Mouse (Mus musculus) right cerebral cortex, adult 2 months (tissue): Measurements from ENCODE around the gene Hoxd4.

Source experiments
- DNase-seq, 2 experiments: peaks; one replicate each; pipeline ENCODE4 v3.0.0; 2021 to 2022; ENCODE audit warnings: low spot score in 2 of 2

Hoxd4 gene

DNA sequence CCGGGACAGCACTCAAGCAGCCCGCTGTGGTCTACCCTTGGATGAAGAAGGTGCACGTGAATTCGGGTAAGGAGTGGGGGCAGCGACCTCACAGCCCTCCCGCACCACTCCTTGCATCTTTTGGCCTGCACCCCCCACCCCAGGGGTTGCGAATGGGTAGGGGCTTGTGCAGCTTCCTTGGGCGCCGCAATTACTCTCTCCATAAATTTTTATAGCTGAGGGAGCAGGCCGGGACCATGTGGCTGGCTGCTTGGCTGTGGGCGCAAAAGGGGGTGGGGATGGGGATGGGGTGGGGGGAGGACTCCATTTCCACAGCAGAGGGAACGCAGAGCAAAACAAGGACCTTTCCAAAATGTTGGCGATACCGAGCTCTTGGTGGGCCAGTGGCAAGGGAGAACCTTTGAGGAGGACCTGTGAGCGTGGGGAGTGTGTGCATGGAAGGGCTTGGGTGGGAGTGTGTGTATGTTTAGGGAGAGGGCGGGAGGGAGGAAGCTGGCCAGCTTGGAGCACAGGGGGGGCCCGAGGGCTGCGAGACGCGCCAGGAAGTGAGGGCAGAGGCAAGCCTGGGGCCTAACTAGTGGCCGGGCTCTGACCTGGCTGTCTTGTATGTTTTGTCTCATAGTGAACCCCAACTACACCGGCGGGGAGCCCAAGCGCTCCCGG, 16.0 kb downstream of the Hoxd4 start:
- no peak for DNase-seq

DNA sequence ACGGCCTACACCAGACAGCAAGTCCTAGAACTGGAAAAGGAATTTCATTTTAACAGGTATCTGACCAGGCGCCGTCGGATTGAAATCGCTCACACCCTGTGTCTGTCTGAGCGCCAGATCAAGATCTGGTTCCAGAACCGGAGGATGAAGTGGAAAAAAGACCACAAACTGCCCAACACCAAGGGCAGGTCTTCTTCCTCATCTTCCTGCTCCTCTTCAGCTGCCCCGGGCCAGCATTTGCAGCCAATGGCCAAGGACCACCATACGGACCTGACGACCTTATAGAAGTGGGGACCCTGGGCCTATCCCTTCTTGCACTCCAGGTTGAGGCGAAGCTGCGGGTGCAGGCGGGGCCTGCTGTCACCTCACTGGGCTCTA, 16.6 kb downstream of the Hoxd4 start:
- DNase-seq = no peak

DNA sequence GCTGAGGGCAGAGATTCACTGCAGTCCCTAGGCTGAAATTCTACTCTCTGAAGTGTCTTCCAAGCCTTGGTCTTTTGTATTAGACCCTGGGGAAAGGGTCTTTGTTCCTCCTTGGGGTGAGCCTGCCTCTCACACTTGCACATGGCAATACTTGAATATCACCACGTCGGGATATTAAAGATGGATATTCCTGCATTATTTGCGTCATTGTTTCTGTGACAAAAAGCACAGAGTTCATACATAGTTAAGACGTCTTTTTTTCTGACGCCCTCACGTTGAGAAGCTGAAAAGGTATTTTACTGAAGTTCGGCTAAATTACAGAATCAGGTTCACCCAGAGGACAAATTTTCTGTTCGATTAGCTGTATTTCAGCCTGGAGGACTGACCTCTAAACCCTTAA, 18.6 kb downstream of the Hoxd4 start:
- no peak for DNase-seq

DNA sequence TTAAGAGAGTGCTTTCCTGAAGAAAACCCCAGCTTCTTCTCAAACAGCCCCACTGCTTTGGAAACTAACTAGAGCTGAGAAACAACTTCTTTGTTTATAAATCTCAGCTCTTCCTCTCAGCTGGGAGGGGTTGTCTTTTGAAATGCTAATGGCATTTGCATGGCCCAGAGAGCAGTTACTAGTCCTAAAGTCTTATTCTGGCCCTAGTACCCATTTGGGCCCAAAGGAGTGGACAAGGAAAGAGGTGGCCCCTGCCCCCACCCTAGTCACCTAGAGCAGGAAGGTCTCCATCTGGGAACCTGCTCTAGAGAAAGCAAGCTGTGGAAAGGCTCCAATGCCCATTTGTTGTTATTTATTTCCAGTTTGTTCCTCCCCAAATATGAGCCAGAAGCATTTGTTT, 19.3 kb downstream of the Hoxd4 start:
- DNase-seq = no peak

DNA sequence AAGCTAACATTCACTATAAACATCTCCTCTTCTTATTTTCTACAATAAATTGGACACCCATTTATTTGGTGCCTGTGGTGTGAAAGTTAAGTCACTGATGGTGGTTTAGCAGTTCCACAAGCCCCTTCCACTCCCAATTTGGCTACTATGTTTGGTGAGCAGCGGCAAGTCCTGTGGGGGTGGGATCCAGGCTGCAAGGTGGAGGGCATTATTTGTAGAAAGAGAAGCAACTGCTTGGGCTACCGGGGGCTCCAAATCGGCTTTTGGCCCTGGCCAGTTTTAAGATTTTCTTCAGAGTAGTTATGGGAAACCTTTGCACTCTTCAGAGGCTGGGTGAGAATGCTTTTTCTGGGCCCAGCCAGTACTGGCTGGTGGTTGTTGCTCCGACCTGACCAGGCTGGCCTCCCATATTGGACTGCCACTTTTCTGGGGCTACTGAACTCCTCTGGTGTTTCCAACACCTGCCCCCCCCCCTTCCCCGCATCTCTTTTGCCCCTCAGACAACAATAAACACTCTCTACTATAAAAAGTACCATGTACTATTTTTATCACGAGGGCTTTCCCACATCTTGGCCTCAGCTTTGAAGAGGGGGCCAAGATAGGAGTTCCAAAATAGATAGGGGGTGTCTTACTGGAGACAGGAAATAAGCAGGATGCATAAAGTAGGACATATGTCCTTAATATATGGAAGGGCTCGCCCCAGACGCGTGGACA, 20.2 kb downstream of the Hoxd4 start:
- no peak for DNase-seq

DNA sequence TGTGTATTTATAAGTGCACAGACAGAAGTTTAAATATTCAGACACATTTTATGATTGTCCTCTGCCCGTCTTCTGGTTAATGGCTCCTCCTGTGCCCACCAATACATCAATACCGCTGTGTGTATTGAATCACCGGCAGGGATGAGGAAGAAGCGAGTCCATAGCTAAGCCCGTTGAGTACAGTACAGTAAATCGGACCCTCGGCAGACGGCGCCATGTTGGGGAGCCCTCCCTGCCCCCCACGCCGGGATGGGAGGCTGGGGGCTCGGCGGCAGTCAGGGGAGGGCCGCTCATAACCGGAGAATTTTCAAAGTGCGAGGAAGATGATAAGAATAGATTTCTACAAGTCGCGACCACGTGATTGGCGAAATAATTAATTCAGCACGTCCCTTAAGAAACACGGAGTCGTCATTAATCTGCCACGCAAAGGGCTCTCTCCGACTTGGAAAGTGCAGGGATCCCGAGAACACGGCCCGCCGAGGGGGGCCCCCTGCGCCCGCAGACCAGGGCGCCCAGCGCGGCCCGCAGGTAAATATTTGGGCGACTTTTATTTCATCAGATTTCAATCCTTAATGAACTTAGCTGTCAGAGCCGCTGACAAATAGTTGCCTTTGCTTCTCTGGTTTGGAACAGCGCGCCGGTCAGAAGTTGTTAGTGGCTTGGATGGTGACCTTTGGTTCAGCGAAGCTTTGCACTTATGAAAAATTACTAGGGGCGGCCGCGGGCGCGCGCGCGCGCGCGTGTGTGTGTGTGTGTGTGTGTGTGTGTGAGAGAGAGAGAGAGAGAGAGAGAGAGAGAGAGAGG, 21.0 kb downstream of the Hoxd4 start:
- DNase-seq = no peak

DNA sequence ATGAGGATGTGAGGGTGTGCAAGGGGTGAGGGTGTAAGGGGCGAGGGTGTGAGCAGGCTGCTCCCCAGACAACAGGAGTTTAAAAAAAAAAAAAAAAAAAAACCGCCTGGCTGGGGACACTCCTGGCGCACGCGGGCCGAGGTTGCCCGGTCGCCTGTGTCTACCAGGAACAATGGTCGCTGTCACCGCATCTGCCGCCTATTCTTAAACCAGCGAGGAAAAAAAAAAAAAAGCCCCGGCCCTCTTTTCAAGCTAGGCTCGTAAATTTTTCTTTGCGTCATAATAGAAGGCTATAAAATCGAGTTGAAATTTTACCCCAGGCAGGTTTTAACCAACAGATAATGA, 21.6 kb downstream of the Hoxd4 start:
- DNase-seq = no peak

DNA sequence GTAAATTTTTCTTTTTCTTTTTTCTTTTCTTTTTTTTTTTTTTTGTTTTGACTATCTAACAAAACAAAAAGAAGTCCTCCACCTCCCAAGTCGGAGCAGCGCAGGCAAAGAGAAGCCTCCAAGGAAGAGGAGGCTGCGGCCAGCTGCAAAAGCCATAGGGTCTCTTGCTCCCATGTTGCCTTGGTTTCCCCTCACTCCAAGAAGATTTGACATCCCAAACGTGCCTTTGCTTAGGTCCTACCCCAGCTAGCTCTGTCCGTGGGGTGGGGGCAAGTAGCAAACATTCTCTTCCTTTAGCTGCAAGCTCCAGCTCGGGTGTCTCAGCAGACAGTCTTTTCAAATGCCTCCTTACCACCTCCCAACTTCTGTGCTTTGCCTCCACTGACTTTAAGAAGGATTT, 22.0 kb downstream of the Hoxd4 start:
- DNase-seq = no peak

DNA sequence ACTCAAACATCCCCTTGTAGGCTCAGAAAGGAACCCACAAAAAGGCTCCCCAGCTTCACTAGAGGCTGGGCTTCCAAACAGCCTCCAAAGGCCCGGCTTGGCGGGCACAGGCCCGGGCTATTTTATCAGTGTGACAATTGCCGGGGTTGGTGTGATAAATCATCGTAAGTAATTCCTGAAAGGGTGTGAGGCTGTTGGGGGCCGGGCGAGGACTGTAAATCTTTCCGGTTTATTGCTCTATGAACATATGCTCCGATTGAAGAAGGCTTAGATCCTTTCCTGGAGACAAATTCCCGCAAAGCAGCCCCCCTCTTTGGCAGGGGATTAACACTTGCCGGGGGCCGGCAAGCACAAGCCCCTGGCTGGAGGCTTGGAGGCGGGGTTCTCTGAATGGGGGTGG, 22.7 kb downstream of the Hoxd4 start:
- no peak for DNase-seq

DNA sequence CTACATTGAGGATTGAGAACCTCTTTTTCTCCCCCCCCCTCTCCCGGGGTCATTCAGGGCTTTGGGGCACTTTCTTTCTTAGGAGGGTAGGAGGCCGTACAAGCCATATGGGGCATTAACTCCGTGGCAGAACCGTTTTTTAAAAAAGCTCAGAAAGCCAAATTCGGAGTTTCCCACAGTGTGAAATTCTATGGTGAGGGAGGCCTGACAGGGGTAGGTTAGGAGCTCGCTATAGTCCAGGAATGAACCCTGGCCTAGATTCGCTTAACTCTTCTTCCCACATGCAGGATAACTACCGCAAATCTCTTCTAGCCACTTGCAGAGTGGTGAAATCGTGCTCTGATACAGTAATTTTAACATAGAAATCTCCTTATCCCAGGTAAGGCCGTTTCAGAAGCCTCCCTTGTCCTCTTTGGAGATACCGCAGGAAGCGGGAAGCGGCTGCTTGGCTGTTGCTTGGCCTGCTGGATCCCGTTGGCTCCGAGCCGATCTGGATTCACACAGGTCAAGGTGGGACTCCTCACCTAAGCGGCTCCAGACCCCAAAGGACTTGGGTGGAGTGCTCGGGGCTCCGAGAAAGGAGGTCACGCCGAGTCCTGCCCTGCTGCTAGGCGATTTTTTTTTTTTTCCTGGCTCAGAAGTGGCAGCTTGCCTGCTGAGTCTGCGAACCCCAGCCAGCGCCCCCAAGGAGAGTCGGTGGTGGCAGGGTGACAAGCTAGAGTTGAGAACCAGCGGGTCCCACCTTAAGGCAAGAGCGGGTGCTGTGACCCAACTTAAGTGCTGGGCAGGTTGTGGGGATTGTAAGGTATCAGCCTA, 23.5 kb downstream of the Hoxd4 start:
- no peak for DNase-seq

DNA sequence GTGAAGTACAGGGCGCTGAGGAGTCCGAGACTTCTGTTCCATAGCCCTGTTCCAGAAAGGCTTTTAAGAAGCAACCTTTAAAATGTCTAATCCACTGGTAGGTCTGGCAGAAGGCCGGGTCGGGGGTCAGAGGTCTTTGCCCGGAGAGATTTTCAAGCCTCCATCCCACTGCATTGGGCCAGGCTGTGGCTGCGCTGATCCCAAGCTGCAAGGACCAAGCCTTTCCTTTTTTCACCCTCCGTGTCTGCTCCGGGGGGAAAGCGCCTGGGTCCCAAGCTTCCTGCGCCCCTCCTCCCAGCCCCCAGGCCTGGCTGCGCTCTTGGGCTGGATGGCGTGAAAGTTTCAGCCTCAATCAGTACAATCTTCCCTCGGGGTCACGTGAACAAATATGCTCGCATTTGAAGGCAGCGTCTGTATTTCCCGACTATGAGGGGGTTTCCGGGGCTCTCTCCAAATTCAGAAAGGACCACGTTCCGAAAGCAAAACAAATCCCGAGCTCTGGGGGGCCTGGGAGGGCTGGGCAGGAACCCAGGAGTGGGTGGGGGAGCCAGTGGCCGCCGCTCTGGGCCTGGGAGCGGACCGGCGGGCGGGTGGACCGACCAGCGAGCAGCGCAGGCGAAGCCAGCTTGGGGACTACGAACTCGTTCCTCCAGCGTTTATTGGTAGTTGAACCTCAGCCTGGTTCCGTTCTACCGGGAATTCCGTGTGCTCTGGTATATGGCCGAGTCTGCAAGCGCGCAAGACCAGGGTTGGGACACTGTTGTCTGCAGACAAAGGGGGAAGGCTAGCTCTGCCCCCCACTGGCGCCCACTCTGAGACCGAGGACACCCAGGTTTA, 24.3 kb downstream of the Hoxd4 start:
- DNase-seq = no peak

DNA sequence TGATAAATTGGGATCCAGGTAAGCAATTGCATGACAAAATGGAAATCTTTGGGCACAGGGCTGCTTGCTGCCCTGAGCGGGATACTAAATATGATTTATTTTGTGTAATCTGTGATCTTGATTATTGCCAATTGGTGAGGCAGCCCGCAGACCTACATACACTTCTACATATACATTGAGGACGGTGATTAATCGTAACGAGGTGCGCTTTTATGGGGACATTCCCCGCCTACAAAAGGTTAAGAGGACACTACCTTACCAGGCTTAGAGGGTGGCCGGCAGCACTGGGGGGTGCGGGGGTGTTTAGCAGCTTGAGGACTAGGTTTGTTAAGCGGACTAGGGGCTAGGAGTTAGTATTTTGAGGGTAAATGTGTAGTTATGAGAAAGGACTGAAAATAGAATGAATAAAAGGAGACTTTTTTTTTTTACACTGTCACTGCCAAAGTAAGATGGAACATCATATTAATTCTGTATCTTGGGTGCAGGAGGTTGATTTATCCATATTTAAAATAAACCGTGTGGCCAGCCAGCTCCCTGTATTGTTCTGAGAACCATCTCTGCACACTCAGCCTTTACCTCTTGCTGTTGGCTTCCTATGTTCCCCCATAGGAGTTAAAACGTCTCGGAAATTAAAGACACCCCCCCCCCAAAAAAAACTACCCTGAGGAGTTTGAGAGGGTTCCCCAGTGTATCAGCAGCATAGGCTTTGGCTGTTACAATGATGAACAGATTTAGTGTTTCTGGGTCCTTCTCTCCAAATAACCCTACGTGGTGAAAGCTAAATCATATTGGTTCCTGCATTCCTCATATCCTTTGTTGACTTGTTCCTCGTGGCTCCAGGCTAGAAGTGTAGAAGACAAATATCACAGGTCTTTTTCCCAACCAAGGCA, 25.2 kb downstream of the Hoxd4 start:
- no peak for DNase-seq

DNA sequence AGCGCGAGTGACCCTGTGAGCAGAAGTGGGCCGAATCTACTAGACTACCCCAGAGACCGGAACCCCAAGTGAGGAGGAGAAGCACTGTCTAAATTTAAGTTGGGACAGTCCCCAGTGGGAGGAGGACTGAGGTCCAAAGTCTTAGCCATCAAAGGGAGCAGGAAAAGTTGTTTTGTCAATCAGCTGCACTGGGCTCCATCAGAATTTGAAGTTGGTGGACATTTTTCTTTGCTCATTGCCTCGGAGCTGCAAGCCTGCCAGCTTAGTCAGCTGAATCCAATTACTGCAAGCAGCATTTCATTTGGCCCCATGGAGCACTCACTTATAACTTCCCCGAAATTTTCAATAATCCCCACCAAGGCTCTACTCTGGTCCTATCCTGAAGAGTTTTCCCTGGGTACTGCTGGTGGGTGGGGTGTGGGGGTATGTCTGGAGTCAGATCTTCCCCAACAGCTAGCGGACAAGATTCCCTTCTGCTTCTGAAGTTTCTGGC, 25.9 kb downstream of the Hoxd4 start:
- DNase-seq = no peak

DNA sequence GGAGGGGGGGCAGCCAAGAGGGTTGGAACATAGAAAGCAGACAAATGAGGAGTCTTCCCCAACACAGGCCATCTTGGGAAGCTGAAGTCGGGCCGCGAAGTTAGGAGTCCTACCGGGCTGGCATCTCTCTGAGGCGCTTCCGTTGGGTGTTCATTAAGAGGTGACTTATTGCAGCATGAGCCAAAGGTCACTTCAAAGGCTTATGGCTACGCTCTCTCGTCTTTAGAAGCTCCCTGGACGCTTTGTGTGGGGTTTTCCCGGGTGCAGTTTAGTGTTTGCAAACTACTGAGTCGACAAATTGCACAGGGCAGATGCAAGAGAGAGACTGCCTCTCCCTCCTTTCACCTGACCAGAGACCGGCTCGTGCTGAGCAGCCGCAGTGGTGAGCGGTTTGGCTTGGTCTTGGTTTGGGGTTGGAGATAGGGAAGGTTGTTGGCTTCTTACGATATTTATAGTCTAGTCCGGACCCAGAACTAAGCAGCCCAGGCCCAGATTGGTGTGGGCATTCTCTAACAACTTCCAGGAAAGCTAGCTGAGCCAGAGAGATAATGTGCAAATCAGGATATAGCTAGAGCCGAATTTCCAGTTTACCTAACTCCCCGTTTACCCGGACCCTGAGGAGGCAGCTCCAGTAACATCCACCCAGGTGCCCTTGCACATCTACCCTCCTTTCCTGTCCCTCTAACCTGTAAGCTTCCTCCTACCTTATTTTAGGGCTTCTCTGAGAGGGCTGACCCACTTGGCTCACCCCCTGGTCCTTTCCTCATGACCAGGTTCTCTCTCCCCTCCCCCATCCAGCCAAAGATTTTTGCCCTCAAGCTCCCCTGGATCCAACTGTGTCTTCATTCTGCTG, 27.1 kb downstream of the Hoxd4 start:
- DNase-seq = no peak

DNA sequence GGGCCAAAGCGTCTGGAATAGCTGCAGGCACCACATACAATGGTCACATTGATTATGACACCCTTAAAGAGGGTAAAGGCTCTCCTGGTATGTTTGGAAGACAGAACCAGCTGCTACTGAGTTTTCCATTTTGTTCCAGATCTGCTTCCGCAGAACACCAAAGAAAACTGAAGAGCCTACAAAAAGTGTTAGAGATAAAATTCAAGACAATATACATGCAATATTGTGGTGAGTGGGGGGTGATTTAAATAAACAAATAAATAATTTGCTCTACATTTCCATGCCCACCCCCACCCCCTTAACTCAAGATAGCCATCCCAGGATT, 27.7 kb downstream of the Hoxd4 start:
- no peak for DNase-seq

DNA sequence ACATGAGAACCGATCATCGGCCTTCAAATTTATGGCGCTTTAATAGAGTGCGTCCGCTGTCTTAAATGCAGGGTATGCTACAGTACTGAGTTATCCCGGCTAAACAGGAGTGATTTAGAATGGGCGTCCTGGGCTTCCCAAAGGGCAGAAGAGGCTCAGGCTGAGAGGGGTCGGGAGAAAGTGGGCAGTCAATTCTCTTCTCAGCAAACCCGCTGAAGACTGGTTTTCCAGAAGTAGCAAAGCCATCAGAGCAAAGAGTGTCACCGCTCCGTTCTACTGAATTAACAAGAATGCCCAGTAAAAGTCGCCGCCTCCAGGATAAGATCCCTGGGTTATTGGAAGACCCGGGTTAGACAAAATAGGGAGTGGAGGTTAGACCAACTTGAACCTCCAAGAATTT, 28.1 kb downstream of the Hoxd4 start:
- DNase-seq = no peak

DNA sequence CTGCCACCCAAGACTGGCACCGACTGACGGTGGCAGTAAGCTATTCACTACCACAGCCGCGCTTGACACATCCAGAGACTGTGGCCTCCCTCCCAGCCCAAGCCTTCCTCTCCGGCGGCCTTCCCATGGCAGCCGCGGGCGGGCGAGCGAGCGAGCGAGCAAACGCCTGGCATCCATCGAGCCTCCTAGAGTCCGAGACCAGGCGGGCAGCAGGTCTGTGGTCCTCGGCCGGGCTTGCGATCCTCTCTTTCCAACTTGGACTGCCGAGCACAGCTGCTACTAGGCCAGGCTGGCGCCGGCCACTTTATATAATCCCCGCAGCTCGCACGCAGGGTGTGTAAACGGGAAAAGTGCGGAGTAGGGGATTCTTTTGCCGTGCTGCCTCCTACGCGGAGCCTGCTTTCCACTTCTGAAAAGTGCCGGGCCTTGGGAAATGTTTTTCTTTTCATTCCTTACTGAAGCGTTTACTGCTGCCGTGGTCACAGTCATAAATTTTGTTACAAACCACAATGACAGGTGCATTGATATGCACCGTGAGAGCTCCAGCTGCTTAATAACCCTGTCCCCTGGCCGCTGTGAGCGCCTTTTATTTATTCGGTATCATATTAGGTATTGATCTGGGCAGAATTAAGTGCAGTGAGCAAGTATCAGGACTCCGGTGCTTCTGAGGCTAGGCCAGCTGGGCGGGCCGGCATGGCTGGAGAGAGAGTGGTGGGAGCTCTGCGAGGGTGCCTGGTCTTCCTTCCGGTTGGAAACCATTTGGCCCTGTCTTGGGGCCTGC, 28.8 kb downstream of the Hoxd4 start:
- no peak for DNase-seq

DNA sequence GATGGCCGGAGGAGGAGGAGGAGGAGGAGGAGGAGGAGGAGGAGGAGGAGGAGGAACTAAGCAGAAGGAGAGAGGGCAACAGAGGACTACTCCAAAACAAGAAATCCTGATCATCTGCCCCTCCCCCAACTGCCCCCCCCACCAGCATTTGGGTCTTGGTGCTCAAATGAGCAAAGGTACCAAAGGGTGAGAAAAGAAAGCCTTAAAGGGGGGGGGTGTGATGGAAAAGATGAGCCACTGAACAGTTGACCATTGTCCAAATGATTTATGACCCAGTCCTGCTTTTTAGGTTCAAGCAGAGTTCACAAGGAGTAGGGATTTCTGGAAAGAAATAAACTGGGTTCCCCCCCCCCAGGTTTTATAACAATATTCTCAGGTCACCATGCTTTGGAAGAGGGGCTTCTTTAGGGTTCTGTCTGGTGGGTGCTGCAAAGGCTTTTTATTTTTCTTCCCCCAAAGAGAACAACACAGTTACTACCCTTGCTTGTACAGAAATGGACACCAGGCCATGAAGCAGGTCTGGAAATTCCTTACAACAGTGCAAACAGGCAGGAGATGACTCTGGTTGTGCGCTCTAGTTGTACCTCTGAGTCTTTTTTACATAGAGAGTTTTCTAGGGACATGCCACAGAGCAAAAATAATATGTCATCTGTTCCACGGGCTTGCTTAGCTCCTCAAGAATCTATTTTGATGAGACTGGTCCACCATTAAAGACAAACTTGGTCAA, 29.7 kb downstream of the Hoxd4 start:
- DNase-seq = no peak
